Mouse (Mus musculus) MEL (cell line): ENCODE results near the gene Pbp2. TPM values are rescaled to one million over a fixed set of nuclear protein-coding genes. Genes with fewer than 3 reads are reported as not detected.

Experiments used
- DNase-seq: peaks from one replicate; pipeline ENCODE4 v3.0.0; 2011; ENCODE audit warnings: low read depth, low spot score
- H3K27ac ChIP-seq: 2 replicates; pipeline ENCODE4 v1.5.1; 2012; ENCODE audit warnings: low read depth, mild to moderate bottlenecking, control low read depth, low read length, moderate library complexity; ENCODE audit not compliant: control insufficient read depth
- H3K27me3 ChIP-seq, 2 experiments: fragments of 150-350 bp in 1 of 2; sonication (generic) in 1 of 2; 2 replicates each; pipeline ENCODE4 v1.6.1; 2012; ENCODE audit warnings: low read length in 2 of 2, mild to moderate bottlenecking in 2 of 2, improper control_type of control experiment in 1 of 2, moderate library complexity in 1 of 2; ENCODE audit not compliant: insufficient read depth in 2 of 2, control insufficient read depth in 1 of 2
- H3K36me3 ChIP-seq, 2 experiments: 2 replicates each; pipeline ENCODE4 v1.6.1; 2012 to 2014; ENCODE audit warnings: low read length in 2 of 2, improper control_type of control experiment in 1 of 2, inconsistent platforms in 1 of 2, mild to moderate bottlenecking in 1 of 2; ENCODE audit not compliant: insufficient read depth in 2 of 2, control insufficient read depth in 1 of 2
- H3K4me1 ChIP-seq, 2 experiments: fragments of 150-350 bp in 1 of 2; sonication (generic) in 1 of 2; 2 replicates each; pipeline ENCODE4 v1.6.1; 2012; ENCODE audit warnings: low read length in 2 of 2, improper control_type of control experiment in 1 of 2, mild to moderate bottlenecking in 1 of 2; ENCODE audit not compliant: insufficient read depth in 2 of 2, control insufficient read depth in 1 of 2
- H3K4me3 ChIP-seq, 2 experiments: fragments of 150-350 bp in 1 of 2; sonication (generic) in 1 of 2; 2 replicates each; pipeline ENCODE4 v1.5.1; 2012; ENCODE audit warnings: low read depth in 2 of 2, low read length in 2 of 2, mild to moderate bottlenecking in 2 of 2, moderate library complexity in 2 of 2, control low read depth in 1 of 2, improper control_type of control experiment in 1 of 2; ENCODE audit not compliant: control insufficient read depth in 1 of 2, insufficient read depth in 1 of 2
- H3K79me2 ChIP-seq: 2 replicates; pipeline ENCODE4 v1.6.1; 2012; ENCODE audit warnings: mild to moderate bottlenecking, low read length, moderate library complexity; ENCODE audit not compliant: control insufficient read depth, poor library complexity, insufficient read depth
- H3K9ac ChIP-seq: 2 replicates; pipeline ENCODE4 v1.6.1; 2012; ENCODE audit warnings: low read depth, mild to moderate bottlenecking, control low read depth, low read length, moderate library complexity; ENCODE audit not compliant: control insufficient read depth, poor library complexity, severe bottlenecking
- H3K9me3 ChIP-seq: fragments of 150-350 bp; sonication (generic); replicated peaks from 2 replicates; pipeline ENCODE4 v1.6.1; 2012; ENCODE audit warnings: mild to moderate bottlenecking, low read length, improper control_type of control experiment, moderate library complexity; ENCODE audit not compliant: insufficient read depth
- BHLHE40 ChIP-seq: IDR thresholded peaks from 2 replicates; pipeline ENCODE4 v1.6.1; 2012; ENCODE audit warnings: low read depth, mild to moderate bottlenecking, inconsistent platforms, low read length, improper control_type of control experiment, borderline replicate concordance
- CHD1 ChIP-seq: IDR thresholded peaks from 2 replicates; pipeline ENCODE4 v1.6.1; 2012; ENCODE audit warnings: low read depth, mild to moderate bottlenecking, inconsistent platforms, low read length, improper control_type of control experiment
- CHD2 ChIP-seq: IDR thresholded peaks from 2 replicates; pipeline ENCODE4 v1.6.1; 2011; ENCODE audit warnings: low read length, improper control_type of control experiment
- E2F4 ChIP-seq: IDR thresholded peaks from 2 replicates; pipeline ENCODE4 v1.6.1; 2011; ENCODE audit warnings: low read depth, low read length, improper control_type of control experiment, borderline replicate concordance
- ETS1 ChIP-seq: IDR thresholded peaks from 2 replicates; pipeline ENCODE4 v1.6.1; 2012; ENCODE audit warnings: low read depth, mild to moderate bottlenecking, inconsistent platforms, low read length, improper control_type of control experiment, moderate library complexity
- GABPA ChIP-seq: IDR thresholded peaks from 2 replicates; pipeline ENCODE4 v1.6.1; 2012; ENCODE audit warnings: low read depth, mild to moderate bottlenecking, inconsistent platforms, low read length, improper control_type of control experiment, moderate library complexity
- GATA1 ChIP-seq: IDR thresholded peaks from 2 replicates; pipeline ENCODE4 v1.6.1; 2011; ENCODE audit warnings: low read depth, low read length, improper control_type of control experiment
- JUND ChIP-seq: IDR thresholded peaks from 2 replicates; pipeline ENCODE4 v1.6.1; 2011; ENCODE audit warnings: low read depth, mild to moderate bottlenecking, improper control_type of control experiment, low read length
- MAX ChIP-seq: IDR thresholded peaks from 2 replicates; pipeline ENCODE4 v1.6.1; 2011; ENCODE audit warnings: low read length, improper control_type of control experiment
- MAZ ChIP-seq: IDR thresholded peaks from 2 replicates; pipeline ENCODE4 v1.6.1; 2012; ENCODE audit warnings: low read depth, mild to moderate bottlenecking, inconsistent platforms, low read length, improper control_type of control experiment
- MEF2A ChIP-seq: IDR thresholded peaks from 2 replicates; pipeline ENCODE4 v1.6.1; 2014; ENCODE audit warnings: low read depth, mild to moderate bottlenecking, inconsistent platforms, low read length, improper control_type of control experiment; ENCODE audit not compliant: poor library complexity, insufficient replicate concordance, severe bottlenecking; ENCODE audit errors: extremely low read depth
- MXI1 ChIP-seq: IDR thresholded peaks from 2 replicates; pipeline ENCODE4 v1.6.1; 2011; ENCODE audit warnings: mild to moderate bottlenecking, low read depth, low read length, improper control_type of control experiment
- MYB ChIP-seq: IDR thresholded peaks from 2 replicates; pipeline ENCODE4 v1.6.1; 2011; ENCODE audit warnings: mild to moderate bottlenecking, low read depth, low read length, improper control_type of control experiment
- MYC ChIP-seq: IDR thresholded peaks from 2 replicates; pipeline ENCODE4 v1.6.1; 2011; ENCODE audit warnings: low read depth, mild to moderate bottlenecking, low read length, improper control_type of control experiment, moderate library complexity
- NELFE ChIP-seq: IDR thresholded peaks from 2 replicates; pipeline ENCODE4 v1.6.1; 2011; ENCODE audit warnings: low read depth, low read length, improper control_type of control experiment
- POLR2A ChIP-seq, 2 experiments: IDR thresholded peaks; 2 replicates each; pipeline ENCODE4 v1.6.1; 2011 to 2012; ENCODE audit warnings: low read length in 2 of 2, mild to moderate bottlenecking in 2 of 2, control low read depth in 1 of 2, improper control_type of control experiment in 1 of 2, low read depth in 1 of 2, moderate library complexity in 1 of 2; ENCODE audit not compliant: control insufficient read depth in 1 of 2, insufficient read depth in 1 of 2, poor library complexity in 1 of 2
- TAL1 ChIP-seq: IDR thresholded peaks from 2 replicates; pipeline ENCODE4 v1.6.1; 2012; ENCODE audit warnings: mild to moderate bottlenecking, inconsistent platforms, low read length, moderate library complexity, mixed read lengths
- TBP ChIP-seq: IDR thresholded peaks from 2 replicates; pipeline ENCODE4 v1.8.0; 2011; ENCODE audit warnings: low read depth, low read length, improper control_type of control experiment
- TCF12 ChIP-seq: IDR thresholded peaks from 2 replicates; pipeline ENCODE4 v1.6.1; 2014; ENCODE audit warnings: low read depth, mild to moderate bottlenecking, inconsistent platforms, low read length, improper control_type of control experiment, moderate library complexity
- USF1 ChIP-seq: IDR thresholded peaks from 2 replicates; pipeline ENCODE4 v1.6.1; 2014; ENCODE audit warnings: low read depth, mild to moderate bottlenecking, inconsistent platforms, low read length, improper control_type of control experiment, moderate library complexity
- polyA plus RNA-seq, 2 experiments: library from polyadenylated mRNA; stranded (reverse) in 1 of 2; unstranded in 1 of 2; fragments of >175 nt in 1 of 2; fragments of >200 nt in 1 of 2; gene quantifications; 2 replicates each; pipeline versions ENCODE4 v1.2.1 to v1.2.4; 2012; ENCODE audit warnings: low replicate concordance in 2 of 2, low read depth in 1 of 2; ENCODE audit not compliant: insufficient read length in 2 of 2, insufficient read depth in 1 of 2, missing spikeins in 1 of 2
- total RNA-seq: library from RNA; depleted of rRNA; stranded (reverse); fragments of 300-350 nt; gene quantifications from 2 replicates; pipeline ENCODE4 v1.2.3, GENCODE M21; 2012

Pbp2 gene
- total and polyA plus RNA-seq, 3 experiments = not detected

DNA sequence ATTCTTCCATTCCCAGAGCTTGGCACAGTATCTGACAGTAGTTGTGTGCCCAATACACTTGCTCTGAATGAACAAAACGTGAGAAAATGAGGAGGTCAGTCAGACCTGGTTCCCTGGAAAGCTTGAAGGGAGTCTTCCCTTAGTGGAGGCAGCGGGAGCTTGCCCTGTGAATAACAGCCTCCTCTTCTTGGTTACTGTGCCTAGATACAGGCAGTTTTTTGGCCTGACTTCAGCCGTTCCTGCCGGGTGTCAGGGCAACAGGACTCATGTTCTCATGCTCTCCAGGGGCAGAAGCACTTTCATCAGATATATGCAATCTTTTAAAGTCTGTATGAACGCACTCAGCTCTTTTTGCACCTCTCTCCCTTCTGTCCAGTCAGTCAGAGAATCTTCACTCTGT lies 30.9 kb downstream of the Pbp2 start:
- Histone ChIP-seq H3K27ac (no peak overlapping the region), H3K9ac (no peak overlapping the region), H3K27me3 (no peaks in the 10 kb centered on the region; a peak in 1 of 4 replicates), H3K9me3 (no peaks in the 10 kb centered on the region)
- no peak for TF ChIP-seq MEF2A
- no peak for TF ChIP-seq MXI1
- TF ChIP-seq E2F4 = no peak
- TF ChIP-seq, all 39 proteins: peak for 0
- DNase-seq = no peak
- Histone ChIP-seq H3K4me1 (no peaks in the 10 kb centered on the region), H3K36me3 (no peaks in the 10 kb centered on the region), H3K79me2 (no peaks in the 10 kb centered on the region), H3K4me3 (no peak overlapping the region)

DNA sequence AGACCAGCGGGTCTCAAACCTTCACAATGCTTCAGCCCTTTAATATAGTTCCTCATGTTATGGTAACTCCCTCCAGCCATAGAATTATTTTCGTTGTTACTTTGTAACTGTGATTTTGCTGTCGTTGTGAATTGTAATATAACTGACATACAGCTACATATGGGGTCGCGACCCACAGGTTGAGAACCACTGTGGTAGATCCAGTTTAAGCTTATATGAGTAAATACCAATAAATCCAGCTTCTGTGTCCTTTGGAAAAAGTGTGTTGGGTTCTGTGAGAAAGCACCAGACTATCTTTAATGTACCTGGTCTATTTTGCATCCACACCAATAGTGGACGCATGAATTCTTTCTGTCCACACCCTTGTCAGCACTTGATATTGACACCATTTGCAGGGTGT lies 31.9 kb downstream of the Pbp2 start:
- TF ChIP-seq E2F4 (no peak), USF1 (no peak), NELFE (no peak), CHD1 (no peak), ETS1 (no peak), CHD2 (no peak; the same call in 1 of the 2 replicates), TAL1 (no peak), POLR2A (IDR thresholded peaks at IDR 0.05; ENCODE audit: control insufficient read depth in 1 of 2, insufficient read depth in 1 of 2, low read depth in 1 of 2, low read length in 2 of 2, poor library complexity in 1 of 2) (no peak), TBP (no peak)
- Histone ChIP-seq H3K27ac (no peak overlapping the region), H3K4me1 (no peaks in the 10 kb centered on the region), H3K4me3 (no peak overlapping the region), H3K9me3 (no peaks in the 10 kb centered on the region), H3K79me2 (no peaks in the 10 kb centered on the region), H3K36me3 (no peaks in the 10 kb centered on the region), H3K9ac (no peak overlapping the region), H3K27me3 (no peaks in the 10 kb centered on the region; a peak in 1 of 4 replicates)
- no peak for DNase-seq

DNA sequence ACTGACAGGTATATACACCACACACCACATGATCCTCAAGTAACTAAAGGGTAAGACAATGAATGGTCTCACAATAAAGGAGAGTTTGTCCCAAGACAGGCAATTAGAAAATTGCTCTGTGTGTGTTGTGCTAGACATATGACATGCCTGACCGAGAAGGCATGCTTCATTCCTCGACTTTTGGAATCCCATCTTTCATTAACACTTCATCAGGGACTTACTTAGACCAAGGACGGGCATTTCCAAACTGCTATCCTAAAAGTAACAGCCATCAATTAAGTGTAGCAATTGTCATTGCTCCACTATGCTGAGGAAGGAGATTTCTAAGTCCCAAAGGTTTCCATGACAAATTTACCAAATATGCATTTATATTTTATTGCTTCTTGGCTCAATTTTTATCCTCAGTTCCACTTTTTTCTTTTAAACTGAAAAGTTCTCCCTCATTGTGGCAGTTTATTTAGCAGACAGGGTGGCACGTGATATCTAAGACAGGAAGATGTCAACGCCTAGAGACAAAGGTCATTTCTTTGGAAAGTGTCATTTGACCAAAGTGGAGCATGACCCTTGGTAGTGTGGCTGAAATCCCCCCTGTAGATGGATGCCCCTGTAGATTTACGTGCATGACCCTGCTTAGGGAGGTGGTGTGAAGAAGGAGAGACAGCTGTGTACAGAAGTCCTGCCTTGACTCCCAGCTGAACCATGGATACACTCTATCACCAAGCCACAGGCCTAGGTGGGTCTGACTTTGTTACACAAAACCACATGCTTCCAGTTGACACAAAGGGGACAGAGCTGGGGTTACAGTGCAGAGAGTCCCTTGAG lies 33.5 kb downstream of the Pbp2 start:
- no peak overlapping the region for H3K27ac ChIP-seq
- no peaks in the 10 kb centered on the region for H3K9me3 ChIP-seq
- H3K4me3 ChIP-seq = no peak overlapping the region
- no peak overlapping the region for H3K9ac ChIP-seq
- no peaks in the 10 kb centered on the region; a peak in 1 of 4 replicates for H3K27me3 ChIP-seq
- TF ChIP-seq GABPA (no peak), BHLHE40 (no peak), MAX (no peak), MYC (no peak), TCF12 (no peak), MYB (no peak), JUND (no peak), TBP (no peak), GATA1 (no peak), MAZ (no peak)
- H3K79me2 ChIP-seq = no peaks in the 10 kb centered on the region
- DNase-seq = no peak
- H3K36me3 ChIP-seq = no peaks in the 10 kb centered on the region
- H3K4me1 ChIP-seq = no peaks in the 10 kb centered on the region
